Mouse (Mus musculus): ENCODE data around the gene Fam178b. TPM values are rescaled to one million over a fixed set of nuclear protein-coding genes. Genes with fewer than 3 reads are reported as not detected.

Fam178b gene
- polyA plus RNA-seq, 1 experiment from 2014 or later = 0.62 TPM

DNA sequence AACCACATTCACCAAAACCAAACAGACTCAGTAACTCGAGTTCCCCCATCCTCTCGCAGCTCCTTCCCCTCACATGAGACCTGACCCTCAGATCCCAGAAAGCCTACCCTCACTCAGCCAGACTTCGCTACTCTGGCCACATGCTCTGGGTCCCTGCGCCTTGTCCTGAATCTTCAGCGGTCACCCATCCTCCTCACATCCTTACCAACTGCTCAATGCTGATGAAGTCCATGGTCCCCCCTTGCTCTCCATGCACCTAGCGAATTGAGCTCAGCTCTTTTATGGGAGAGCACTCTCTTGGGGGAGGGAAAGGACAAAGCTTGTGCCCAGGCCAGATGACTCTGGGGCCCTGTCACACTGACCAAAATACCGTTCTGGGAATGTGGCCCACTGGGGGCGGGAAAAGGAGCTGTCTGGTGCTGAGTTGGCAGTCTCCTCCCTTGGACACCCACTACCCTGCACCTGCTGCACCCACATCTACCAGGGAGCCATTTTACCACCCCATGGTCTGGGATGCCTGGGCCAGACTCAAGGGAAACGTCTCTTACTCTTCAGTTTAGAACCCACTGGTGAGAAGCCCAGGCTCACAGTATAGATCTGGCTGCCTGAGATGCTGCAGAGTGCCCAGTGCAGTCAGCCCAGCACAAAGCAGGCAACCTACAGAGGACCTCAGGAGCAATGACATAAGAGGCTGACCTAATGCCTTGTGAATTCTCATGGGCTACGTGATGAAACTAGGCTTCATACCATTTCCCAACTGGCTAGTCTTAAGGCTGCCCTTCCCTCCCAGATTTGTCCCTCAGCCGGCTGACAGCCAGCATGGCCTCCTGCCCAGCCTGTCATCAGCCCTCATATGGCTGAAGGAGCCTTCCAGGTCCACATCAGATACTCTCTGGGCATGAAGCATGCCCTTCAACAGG is 147.2 kb downstream of the Fam178b start:
- peak; percentile 53 for ATAC-seq (replicated peaks; ENCODE audit: extremely low read depth, insufficient read depth, low FRiP score)

GRCm38 (mm10) chr1:36534595-36535058 is 148.4 kb downstream of the Fam178b start:
- Histone ChIP-seq H3K36me3 (ENCODE audit: control insufficient read depth, insufficient read depth) (peaks cover 13% of the 10 kb centered on the region), H3K4me1 (ENCODE audit: control insufficient read depth, insufficient read depth, low read length) (peaks cover 63% of the 10 kb centered on the region), H3K27me3 (ENCODE audit: control insufficient read depth, insufficient read depth, low read length) (no peaks in the 10 kb centered on the region), H3K27ac (ENCODE audit: low read length) (peak overlapping the region; percentile 98), H3K4me2 (ENCODE audit: low read depth, low read length) (peak overlapping the region; percentile 16), H3K9me3 (replicated peaks; ENCODE audit: control insufficient read depth, low read length) (no peaks in the 10 kb centered on the region), H3K9ac (ENCODE audit: low read length) (peak overlapping the region; percentile 58), H3K4me3 (ENCODE audit: low read length) (no peak overlapping the region)
- no peak for ATAC-seq (replicated peaks; ENCODE audit: extremely low read depth, insufficient read depth, low FRiP score)
- 55% methylated on average over 6 of the region's 6 CpGs for WGBS

More for the DNA sequence above, 147.2 kb downstream of the Fam178b start:
- Histone ChIP-seq H3K9me3 (replicated peaks; ENCODE audit: control insufficient read depth, low read length) (no peaks in the 10 kb centered on the region), H3K4me1 (ENCODE audit: control insufficient read depth, insufficient read depth, low read length) (peaks cover 60% of the 10 kb centered on the region), H3K36me3 (ENCODE audit: control insufficient read depth, insufficient read depth) (peaks cover 14% of the 10 kb centered on the region), H3K4me2 (ENCODE audit: low read depth, low read length) (peak overlapping the region; percentile 36), H3K9ac (ENCODE audit: low read length) (peak overlapping the region; percentile 58), H3K27me3 (ENCODE audit: control insufficient read depth, insufficient read depth, low read length) (no peaks in the 10 kb centered on the region), H3K27ac (ENCODE audit: low read length) (peak overlapping the region; percentile 98), H3K4me3 (ENCODE audit: low read length) (no peak overlapping the region)
- 66% methylated on average over 11 of the region's 11 CpGs for WGBS

- 61% methylated on average over 6 of the region's 6 CpGs for WGBS
- Histone ChIP-seq H3K9ac (ENCODE audit: low read length) (no peak overlapping the region), H3K27ac (ENCODE audit: low read length) (no peak overlapping the region), H3K4me1 (ENCODE audit: control insufficient read depth, insufficient read depth, low read length) (peaks cover 59% of the 10 kb centered on the region), H3K27me3 (ENCODE audit: control insufficient read depth, insufficient read depth, low read length) (no peaks in the 10 kb centered on the region), H3K4me2 (ENCODE audit: low read depth, low read length) (no peak overlapping the region), H3K4me3 (ENCODE audit: low read length) (no peak overlapping the region), H3K9me3 (replicated peaks; ENCODE audit: control insufficient read depth, low read length) (no peaks in the 10 kb centered on the region), H3K36me3 (ENCODE audit: control insufficient read depth, insufficient read depth) (peaks cover 6% of the 10 kb centered on the region)
- no peak for ATAC-seq (replicated peaks; ENCODE audit: extremely low read depth, insufficient read depth, low FRiP score)
Measured at GRCm38 (mm10) chr1:36533546-36533945, 149.4 kb downstream of the Fam178b start.

GRCm38 (mm10) chr1:36531461-36531860 is 151.5 kb downstream of the Fam178b start:
- 0 out of 2 replicates have a peak overlapping the region, but pooled peaks have one; percentile 2 for H3K9ac ChIP-seq (ENCODE audit: low read length)
- WGBS = 63% methylated on average over 12 of the region's 12 CpGs
- H3K27me3 ChIP-seq (ENCODE audit: control insufficient read depth, insufficient read depth, low read length) = no peaks in the 10 kb centered on the region
- H3K4me3 ChIP-seq (ENCODE audit: low read length) = no peak overlapping the region
- peaks cover 58% of the 10 kb centered on the region for H3K4me1 ChIP-seq (ENCODE audit: control insufficient read depth, insufficient read depth, low read length)
- peaks cover 12% of the 10 kb centered on the region for H3K36me3 ChIP-seq (ENCODE audit: control insufficient read depth, insufficient read depth)
- no peak for ATAC-seq (replicated peaks; ENCODE audit: extremely low read depth, insufficient read depth, low FRiP score)
- no peaks in the 10 kb centered on the region for H3K9me3 ChIP-seq (replicated peaks; ENCODE audit: control insufficient read depth, low read length)
- H3K4me2 ChIP-seq (ENCODE audit: low read depth, low read length) = no peak overlapping the region
- peak overlapping the region; percentile 22 for H3K27ac ChIP-seq (ENCODE audit: low read length)

DNA sequence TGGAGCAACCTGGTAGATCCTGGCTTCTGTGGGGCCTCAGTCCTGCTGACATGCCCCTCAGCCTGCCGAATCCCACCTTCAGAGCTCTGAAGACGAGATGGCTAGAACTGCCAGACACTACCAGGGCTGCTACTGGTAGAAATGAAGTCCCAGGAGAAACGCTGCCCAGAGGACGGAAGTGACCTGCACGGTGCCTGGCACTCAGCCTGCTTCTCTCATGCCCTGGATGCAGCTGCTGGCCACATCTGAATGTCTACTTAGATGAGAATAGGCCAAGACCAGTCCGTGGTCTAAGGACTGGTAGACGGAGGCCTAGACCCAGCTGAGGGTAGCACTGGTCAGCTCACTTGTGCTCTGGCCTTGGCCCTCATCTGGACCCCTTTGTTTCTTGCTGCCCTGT is 152.0 kb downstream of the Fam178b start:
- Histone ChIP-seq H3K9ac (ENCODE audit: low read length) (peak overlapping the region; percentile 9; the same call in 1 of the 2 replicates), H3K4me2 (ENCODE audit: low read depth, low read length) (no peak overlapping the region), H3K4me1 (ENCODE audit: control insufficient read depth, insufficient read depth, low read length) (peaks cover 53% of the 10 kb centered on the region), H3K27me3 (ENCODE audit: control insufficient read depth, insufficient read depth, low read length) (no peaks in the 10 kb centered on the region), H3K9me3 (replicated peaks; ENCODE audit: control insufficient read depth, low read length) (no peaks in the 10 kb centered on the region), H3K27ac (ENCODE audit: low read length) (peak overlapping the region; percentile 22), H3K4me3 (ENCODE audit: low read length) (no peak overlapping the region), H3K36me3 (ENCODE audit: control insufficient read depth, insufficient read depth) (peaks cover 12% of the 10 kb centered on the region)
- 78% methylated on average over 7 of the region's 7 CpGs for WGBS
- ATAC-seq (replicated peaks; ENCODE audit: extremely low read depth, insufficient read depth, low FRiP score) = no peak

- H3K36me3 ChIP-seq (ENCODE audit: control insufficient read depth, insufficient read depth) = peaks cover 15% of the 10 kb centered on the region
- peak overlapping the region; percentile 22 for H3K27ac ChIP-seq (ENCODE audit: low read length)
- 0 out of 2 replicates have a peak overlapping the region, but pooled peaks have one; percentile 9 for H3K9ac ChIP-seq (ENCODE audit: low read length)
- peaks cover 48% of the 10 kb centered on the region for H3K4me1 ChIP-seq (ENCODE audit: control insufficient read depth, insufficient read depth, low read length)
- H3K9me3 ChIP-seq (replicated peaks; ENCODE audit: control insufficient read depth, low read length) = no peaks in the 10 kb centered on the region
- WGBS = 57% methylated on average over 8 of the region's 8 CpGs
- no peaks in the 10 kb centered on the region for H3K27me3 ChIP-seq (ENCODE audit: control insufficient read depth, insufficient read depth, low read length)
- peak; percentile 25; the same call in 1 of the 2 replicates for ATAC-seq (replicated peaks; ENCODE audit: extremely low read depth, insufficient read depth, low FRiP score)
- H3K4me3 ChIP-seq (ENCODE audit: low read length) = no peak overlapping the region
- H3K4me2 ChIP-seq (ENCODE audit: low read depth, low read length) = no peak overlapping the region
Measured at GRCm38 (mm10) chr1:36530485-36530884, 152.5 kb downstream of the Fam178b start.

GRCm38 (mm10) chr1:36529875-36530274 is 153.1 kb downstream of the Fam178b start:
- Histone ChIP-seq H3K9ac (ENCODE audit: low read length) (no peak overlapping the region), H3K4me3 (ENCODE audit: low read length) (no peak overlapping the region), H3K4me1 (ENCODE audit: control insufficient read depth, insufficient read depth, low read length) (peaks cover 42% of the 10 kb centered on the region), H3K36me3 (ENCODE audit: control insufficient read depth, insufficient read depth) (peaks cover 22% of the 10 kb centered on the region), H3K4me2 (ENCODE audit: low read depth, low read length) (no peak overlapping the region), H3K9me3 (replicated peaks; ENCODE audit: control insufficient read depth, low read length) (no peaks in the 10 kb centered on the region), H3K27ac (ENCODE audit: low read length) (peak overlapping the region; percentile 22), H3K27me3 (ENCODE audit: control insufficient read depth, insufficient read depth, low read length) (no peaks in the 10 kb centered on the region)
- 89% methylated on average over 4 of the region's 4 CpGs for WGBS
- no peak for ATAC-seq (replicated peaks; ENCODE audit: extremely low read depth, insufficient read depth, low FRiP score)

- WGBS = 84% methylated on average over 4 of the region's 4 CpGs
- Histone ChIP-seq H3K36me3 (ENCODE audit: control insufficient read depth, insufficient read depth) (peaks cover 26% of the 10 kb centered on the region), H3K9me3 (replicated peaks; ENCODE audit: control insufficient read depth, low read length) (no peaks in the 10 kb centered on the region), H3K4me1 (ENCODE audit: control insufficient read depth, insufficient read depth, low read length) (peaks cover 39% of the 10 kb centered on the region), H3K27me3 (ENCODE audit: control insufficient read depth, insufficient read depth, low read length) (no peaks in the 10 kb centered on the region), H3K9ac (ENCODE audit: low read length) (no peak overlapping the region), H3K27ac (ENCODE audit: low read length) (no peak overlapping the region), H3K4me3 (ENCODE audit: low read length) (no peak overlapping the region), H3K4me2 (ENCODE audit: low read depth, low read length) (no peak overlapping the region)
- no peak for ATAC-seq (replicated peaks; ENCODE audit: extremely low read depth, insufficient read depth, low FRiP score)
Measured at GRCm38 (mm10) chr1:36529274-36529673, 153.7 kb downstream of the Fam178b start.

DNA sequence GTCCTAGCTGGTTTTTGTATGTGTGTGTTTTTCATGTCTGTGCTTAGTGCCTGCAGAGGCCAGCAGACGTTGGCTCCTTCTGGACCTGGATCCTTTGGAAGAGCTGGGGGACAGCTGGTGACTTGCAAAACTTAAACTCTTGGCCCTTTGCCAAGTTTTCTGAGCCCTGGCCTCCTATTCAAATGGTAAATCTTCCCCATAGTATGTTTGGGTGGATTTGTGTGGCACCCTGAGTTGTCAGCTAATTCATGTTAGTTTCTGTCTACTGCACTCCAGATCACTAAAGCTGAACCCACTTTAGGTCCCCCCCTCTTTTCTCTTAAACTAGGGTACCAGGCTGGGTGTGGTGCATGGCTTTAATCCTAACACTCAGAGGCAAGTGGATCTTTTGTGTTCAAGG is 154.6 kb downstream of the Fam178b start:
- Histone ChIP-seq H3K27ac (ENCODE audit: low read length) (no peak overlapping the region), H3K9ac (ENCODE audit: low read length) (no peak overlapping the region), H3K36me3 (ENCODE audit: control insufficient read depth, insufficient read depth) (peaks cover 26% of the 10 kb centered on the region), H3K4me2 (ENCODE audit: low read depth, low read length) (no peak overlapping the region), H3K9me3 (replicated peaks; ENCODE audit: control insufficient read depth, low read length) (no peaks in the 10 kb centered on the region), H3K27me3 (ENCODE audit: control insufficient read depth, insufficient read depth, low read length) (no peaks in the 10 kb centered on the region), H3K4me3 (ENCODE audit: low read length) (no peak overlapping the region), H3K4me1 (ENCODE audit: control insufficient read depth, insufficient read depth, low read length) (peaks cover 39% of the 10 kb centered on the region)
- ATAC-seq (replicated peaks; ENCODE audit: extremely low read depth, insufficient read depth, low FRiP score) = no peak
- WGBS = 26% methylated on average over 1 of the region's 1 CpGs

All from heart, embryonic 16.5 days (tissue).